Mouse (Mus musculus): ENCODE results near the gene Kalrn. TPM values are rescaled to one million over a fixed set of nuclear protein-coding genes. Genes with fewer than 3 reads are reported as not detected.

Gene Kalrn
- polyA plus RNA-seq, 1 experiment from 2014 or later, result 9.2 TPM

- 68% methylated on average over 2 of the region's 2 CpGs for WGBS
- Histone ChIP-seq H3K36me3 (no peaks in the 10 kb centered on the region), H3K9me3 (no peaks in the 10 kb centered on the region), H3K9ac (no peak overlapping the region), H3K27me3 (no peaks in the 10 kb centered on the region), H3K27ac (no peak overlapping the region), H3K4me1 (no peaks in the 10 kb centered on the region), H3K4me3 (no peak overlapping the region), H3K4me2 (no peak overlapping the region)
- ATAC-seq (ENCODE audit: insufficient number of reproducible peaks, low FRiP score, low TSS enrichment, low read depth), result no peak
Observed at GRCm38 (mm10) chr16:34299226-34299625, 274.1 kb downstream of the Kalrn start.

- 87% methylated on average over 5 of the region's 5 CpGs for WGBS
- ATAC-seq (ENCODE audit: insufficient number of reproducible peaks, low FRiP score, low TSS enrichment, low read depth), result no peak
Observed at GRCm38 (mm10) chr16:34297911-34298682, 275.2 kb downstream of the Kalrn start.

GRCm38 (mm10) chr16:34294568-34294967 is 278.8 kb downstream of the Kalrn start:
- Histone ChIP-seq H3K27ac (no peak overlapping the region), H3K36me3 (no peaks in the 10 kb centered on the region), H3K9me3 (no peaks in the 10 kb centered on the region), H3K4me2 (no peak overlapping the region), H3K4me1 (no peaks in the 10 kb centered on the region), H3K4me3 (no peak overlapping the region), H3K27me3 (no peaks in the 10 kb centered on the region), H3K9ac (no peak overlapping the region)
- ATAC-seq (ENCODE audit: insufficient number of reproducible peaks, low FRiP score, low TSS enrichment, low read depth), result no peak
- 79% methylated on average over 6 of the region's 6 CpGs for WGBS

More at GRCm38 (mm10) chr16:34297911-34298682, 275.2 kb downstream of the Kalrn start:
- H3K9ac ChIP-seq, result no peak overlapping the region
- H3K27me3 ChIP-seq, result no peaks in the 10 kb centered on the region
- H3K4me2 ChIP-seq, result no peak overlapping the region
- no peak overlapping the region for H3K4me3 ChIP-seq
- H3K27ac ChIP-seq, result no peak overlapping the region
- no peaks in the 10 kb centered on the region for H3K9me3 ChIP-seq
- H3K36me3 ChIP-seq, result no peaks in the 10 kb centered on the region
- H3K4me1 ChIP-seq, result no peaks in the 10 kb centered on the region

GRCm38 (mm10) chr16:34293675-34294074 is 279.7 kb downstream of the Kalrn start:
- no peak overlapping the region for H3K9ac ChIP-seq
- H3K27me3 ChIP-seq, result no peaks in the 10 kb centered on the region
- 89% methylated on average over 2 of the region's 2 CpGs for WGBS
- H3K9me3 ChIP-seq, result no peaks in the 10 kb centered on the region
- H3K36me3 ChIP-seq, result no peaks in the 10 kb centered on the region
- H3K4me3 ChIP-seq, result no peak overlapping the region
- no peak for ATAC-seq (ENCODE audit: insufficient number of reproducible peaks, low FRiP score, low TSS enrichment, low read depth)
- no peak overlapping the region for H3K4me2 ChIP-seq
- H3K27ac ChIP-seq, result no peak overlapping the region
- H3K4me1 ChIP-seq, result no peaks in the 10 kb centered on the region

- H3K27me3 ChIP-seq, result no peaks in the 10 kb centered on the region
- no peak overlapping the region for H3K27ac ChIP-seq
- no peak overlapping the region for H3K9ac ChIP-seq
- whole genome bisulfite sequencing, result 48% methylated on average over 7 of the region's 7 CpGs
- H3K9me3 ChIP-seq, result no peaks in the 10 kb centered on the region
- ATAC-seq (ENCODE audit: insufficient number of reproducible peaks, low FRiP score, low TSS enrichment, low read depth), result no peak
- H3K4me2 ChIP-seq, result no peak overlapping the region
- H3K4me3 ChIP-seq, result no peak overlapping the region
- H3K36me3 ChIP-seq, result no peaks in the 10 kb centered on the region
- no peaks in the 10 kb centered on the region for H3K4me1 ChIP-seq
Observed at GRCm38 (mm10) chr16:34289583-34289982, 283.7 kb downstream of the Kalrn start.

GRCm38 (mm10) chr16:34282026-34282425 is 291.3 kb downstream of the Kalrn start:
- 92% methylated on average over 8 of the region's 8 CpGs for WGBS
- no peak overlapping the region for H3K4me3 ChIP-seq
- no peak overlapping the region for H3K4me2 ChIP-seq
- no peaks in the 10 kb centered on the region for H3K4me1 ChIP-seq
- no peaks in the 10 kb centered on the region for H3K36me3 ChIP-seq
- no peak overlapping the region for H3K27ac ChIP-seq
- H3K9ac ChIP-seq, result no peak overlapping the region
- no peak for ATAC-seq (ENCODE audit: insufficient number of reproducible peaks, low FRiP score, low TSS enrichment, low read depth)
- H3K9me3 ChIP-seq, result no peaks in the 10 kb centered on the region
- H3K27me3 ChIP-seq, result no peaks in the 10 kb centered on the region

- no peak overlapping the region for H3K4me3 ChIP-seq
- no peaks in the 10 kb centered on the region for H3K36me3 ChIP-seq
- H3K4me1 ChIP-seq, result no peaks in the 10 kb centered on the region
- H3K4me2 ChIP-seq, result no peak overlapping the region
- no peak overlapping the region for H3K9ac ChIP-seq
- WGBS, result 74% methylated on average over 7 of the region's 7 CpGs
- H3K9me3 ChIP-seq, result no peaks in the 10 kb centered on the region
- no peak for ATAC-seq (ENCODE audit: insufficient number of reproducible peaks, low FRiP score, low TSS enrichment, low read depth)
- no peaks in the 10 kb centered on the region for H3K27me3 ChIP-seq
- no peak overlapping the region for H3K27ac ChIP-seq
Observed at GRCm38 (mm10) chr16:34279654-34280383, 293.5 kb downstream of the Kalrn start.

- no peak overlapping the region for H3K27ac ChIP-seq
- no peaks in the 10 kb centered on the region for H3K9me3 ChIP-seq
- WGBS, result 48% methylated on average over 4 of the region's 4 CpGs
Observed at GRCm38 (mm10) chr16:34278249-34278790, 295.0 kb downstream of the Kalrn start.

GRCm38 (mm10) chr16:34274607-34275006 is 298.7 kb downstream of the Kalrn start:
- H3K9me3 ChIP-seq, result no peaks in the 10 kb centered on the region
- no peaks in the 10 kb centered on the region for H3K27me3 ChIP-seq
- H3K4me3 ChIP-seq, result no peak overlapping the region
- H3K4me1 ChIP-seq, result no peaks in the 10 kb centered on the region
- no peak overlapping the region for H3K27ac ChIP-seq
- no peak overlapping the region for H3K9ac ChIP-seq
- H3K4me2 ChIP-seq, result no peak overlapping the region
- ATAC-seq (ENCODE audit: insufficient number of reproducible peaks, low FRiP score, low TSS enrichment, low read depth), result no peak
- no peaks in the 10 kb centered on the region for H3K36me3 ChIP-seq

More at GRCm38 (mm10) chr16:34278249-34278790, 295.0 kb downstream of the Kalrn start:
- H3K9ac ChIP-seq, result no peak overlapping the region
- no peak overlapping the region for H3K4me2 ChIP-seq
- no peaks in the 10 kb centered on the region for H3K36me3 ChIP-seq
- ATAC-seq (ENCODE audit: insufficient number of reproducible peaks, low FRiP score, low TSS enrichment, low read depth), result no peak
- H3K4me3 ChIP-seq, result no peak overlapping the region
- no peaks in the 10 kb centered on the region for H3K4me1 ChIP-seq
- no peaks in the 10 kb centered on the region for H3K27me3 ChIP-seq

- Histone ChIP-seq H3K27ac (no peak overlapping the region), H3K9ac (no peak overlapping the region), H3K4me2 (no peak overlapping the region), H3K36me3 (no peaks in the 10 kb centered on the region), H3K9me3 (no peaks in the 10 kb centered on the region), H3K4me1 (no peaks in the 10 kb centered on the region), H3K4me3 (no peak overlapping the region), H3K27me3 (no peaks in the 10 kb centered on the region)
- 89% methylated on average over 5 of the region's 5 CpGs for WGBS
- ATAC-seq (ENCODE audit: insufficient number of reproducible peaks, low FRiP score, low TSS enrichment, low read depth), result no peak
Observed at GRCm38 (mm10) chr16:34271476-34271875, 301.9 kb downstream of the Kalrn start.

- no peak for ATAC-seq (ENCODE audit: insufficient number of reproducible peaks, low FRiP score, low TSS enrichment, low read depth)
- WGBS, result 74% methylated on average over 2 of the region's 2 CpGs
- Histone ChIP-seq H3K36me3 (no peaks in the 10 kb centered on the region), H3K27ac (no peak overlapping the region), H3K4me1 (no peaks in the 10 kb centered on the region), H3K4me2 (no peak overlapping the region), H3K9me3 (no peaks in the 10 kb centered on the region), H3K27me3 (no peaks in the 10 kb centered on the region), H3K9ac (no peak overlapping the region), H3K4me3 (no peak overlapping the region)
Observed at GRCm38 (mm10) chr16:34270681-34271080, 302.7 kb downstream of the Kalrn start.

GRCm38 (mm10) chr16:34269642-34270041 is 303.7 kb downstream of the Kalrn start:
- Histone ChIP-seq H3K27ac (no peak overlapping the region), H3K4me3 (no peak overlapping the region), H3K36me3 (no peaks in the 10 kb centered on the region), H3K9me3 (no peaks in the 10 kb centered on the region), H3K27me3 (no peaks in the 10 kb centered on the region), H3K4me2 (no peak overlapping the region), H3K4me1 (no peaks in the 10 kb centered on the region), H3K9ac (no peak overlapping the region)
- WGBS, result 83% methylated on average over 8 of the region's 8 CpGs
- no peak for ATAC-seq (ENCODE audit: insufficient number of reproducible peaks, low FRiP score, low TSS enrichment, low read depth)

Data from limb, embryonic 15.5 days (tissue).